Mouse (Mus musculus) stomach, embryonic 15.5 days (tissue): ENCODE results near the gene Stac3. TPM values are rescaled to one million over a fixed set of nuclear protein-coding genes. Genes with fewer than 3 reads are reported as not detected.

Source experiments
- ATAC-seq: fragments of 200-750 bp; cut with Nextera tagmentation; 2 replicates; pipeline ENCODE4 v1.8.0; 2017; ENCODE audit warnings: low read depth, moderate number of reproducible peaks, moderate TSS enrichment; ENCODE audit not compliant: insufficient read depth, low FRiP score
- H3K27ac ChIP-seq: fragments of 300-500 bp; sonication (generic); 2 replicates; pipeline ENCODE4 v1.5.1; 2015; ENCODE audit warnings: mild to moderate bottlenecking, inconsistent platforms
- H3K27me3 ChIP-seq: fragments of 300-500 bp; sonication (generic); replicated peaks from 2 replicates; pipeline ENCODE4 v1.6.1; 2015; ENCODE audit warnings: inconsistent platforms
- H3K36me3 ChIP-seq: fragments of 300-500 bp; sonication (generic); 2 replicates; pipeline ENCODE4 v1.6.1; 2015; ENCODE audit warnings: inconsistent platforms
- H3K4me1 ChIP-seq: fragments of 300-500 bp; sonication (generic); 2 replicates; pipeline ENCODE4 v1.6.1; 2015; ENCODE audit warnings: inconsistent platforms
- H3K4me2 ChIP-seq: fragments of 300-500 bp; sonication (generic); 2 replicates; pipeline ENCODE4 v1.6.1; 2015; ENCODE audit warnings: mild to moderate bottlenecking, inconsistent platforms
- H3K4me3 ChIP-seq: fragments of 300-500 bp; sonication (generic); replicated peaks from 2 replicates; pipeline ENCODE4 v1.5.1; 2015; ENCODE audit warnings: inconsistent platforms
- H3K9ac ChIP-seq: fragments of 300-500 bp; sonication (generic); 2 replicates; pipeline ENCODE4 v1.6.1; 2015; ENCODE audit warnings: inconsistent platforms
- H3K9me3 ChIP-seq: fragments of 300-500 bp; sonication (generic); 2 replicates; pipeline ENCODE4 v1.6.1; 2016; ENCODE audit warnings: inconsistent platforms
- WGBS: fragments of 180-500 bp; shearing (Covaris S2); methylation state at CpG from one replicate; pipeline ENCODE4 v1.1.7; 2015; 5-methylcytosine and 5-hydroxymethylcytosine counted together
- polyA plus RNA-seq: library from polyadenylated mRNA; unstranded; fragments of >200 nt; fragmentation: Nextera tagmentation; extraction: Ambion mirVana; gene quantifications from 2 replicates; pipeline ENCODE4 v1.2.1, GENCODE M21; 2015

Gene Stac3
- polyA plus RNA-seq, 1 experiment from 2014 or later: 0.92 TPM

- no peak overlapping the region for H3K9ac ChIP-seq
- no peaks in the 10 kb centered on the region for H3K4me1 ChIP-seq
- no peak for ATAC-seq
- WGBS: 88% methylated on average over 17 of the region's 17 CpGs
- H3K36me3 ChIP-seq: peaks cover 85% of the 10 kb centered on the region
- no peaks in the 10 kb centered on the region for H3K27me3 ChIP-seq
- no peaks in the 10 kb centered on the region for H3K9me3 ChIP-seq
- no peak overlapping the region for H3K27ac ChIP-seq
- no peak overlapping the region for H3K4me2 ChIP-seq
- H3K4me3 ChIP-seq: no peak overlapping the region
Observed at GRCm38 (mm10) chr10:127549892-127550291, 48.4 kb downstream of the Stac3 start.

- H3K4me3 ChIP-seq: no peak overlapping the region
- H3K9ac ChIP-seq: no peak overlapping the region
- H3K27me3 ChIP-seq: no peaks in the 10 kb centered on the region
- peaks cover 88% of the 10 kb centered on the region for H3K36me3 ChIP-seq
- H3K4me1 ChIP-seq: no peaks in the 10 kb centered on the region
- H3K27ac ChIP-seq: no peak overlapping the region
- no peak overlapping the region for H3K4me2 ChIP-seq
- no peak for ATAC-seq
- 75% methylated on average over 18 of the region's 18 CpGs for WGBS
- no peaks in the 10 kb centered on the region for H3K9me3 ChIP-seq
Observed at GRCm38 (mm10) chr10:127555703-127556102, 54.2 kb downstream of the Stac3 start.

DNA sequence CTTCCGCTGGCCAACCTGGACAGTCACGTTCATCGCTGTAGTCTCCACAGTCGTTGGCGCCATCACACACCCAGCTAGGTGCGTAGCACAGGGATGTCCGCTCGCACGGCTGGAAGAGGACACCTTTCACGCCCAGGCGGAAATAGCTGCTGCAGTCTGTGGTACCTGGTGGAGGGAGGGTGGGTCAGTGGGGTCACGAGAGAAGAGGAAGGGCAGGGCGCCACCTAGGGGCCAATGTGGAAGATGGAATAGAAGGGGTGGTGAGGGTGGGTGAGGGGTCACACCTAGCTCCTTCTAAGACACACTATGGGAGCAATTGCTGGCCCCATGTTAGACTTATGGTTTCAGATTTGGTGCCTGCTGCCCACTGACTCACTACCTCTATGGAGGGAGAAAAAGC is 55.9 kb downstream of the Stac3 start:
- Histone ChIP-seq H3K4me2 (no peak overlapping the region), H3K27me3 (no peaks in the 10 kb centered on the region), H3K9ac (no peak overlapping the region), H3K4me1 (no peaks in the 10 kb centered on the region), H3K36me3 (peaks cover 72% of the 10 kb centered on the region), H3K9me3 (no peaks in the 10 kb centered on the region), H3K27ac (no peak overlapping the region), H3K4me3 (no peak overlapping the region)
- WGBS: 86% methylated on average over 13 of the region's 13 CpGs
- no peak for ATAC-seq

Other genes with a start within 250 kb of the Stac3 start
- 5.6 and 6.2 TPM in 2 replicates for gene Kif5a, start 238.3 kb upstream of the Stac3 start, polyA plus RNA-seq
- 161 and 169 TPM in 2 replicates for gene Dctn2, start 235.3 kb upstream of the Stac3 start, polyA plus RNA-seq
- 18.6 and 19.4 TPM in 2 replicates for gene Mbd6, start 212.7 kb upstream of the Stac3 start, polyA plus RNA-seq
- 109 and 110 TPM in 2 replicates for gene Mars, start 189.9 kb upstream of the Stac3 start, polyA plus RNA-seq
- gene Arhgap9, start 179.7 kb upstream of the Stac3 start, polyA plus RNA-seq: 5.6 and 6.3 TPM in 2 replicates
- 9.1 and 10.1 TPM in 2 replicates for gene Gli1, start 159.7 kb upstream of the Stac3 start, polyA plus RNA-seq
- gene Inhbe, start 147.3 kb upstream of the Stac3 start, polyA plus RNA-seq: 0.05 TPM in 1 of 2 replicates, not detected in the other
- 0.27 TPM in 2 replicates for gene Inhbc, start 131.3 kb upstream of the Stac3 start, polyA plus RNA-seq
- 26.5 and 34.1 TPM in 2 replicates for gene R3hdm2, start 121.4 kb upstream of the Stac3 start, polyA plus RNA-seq
- 92.8 and 117 TPM in 2 replicates for gene Ndufa4l2, start 13.3 kb downstream of the Stac3 start, polyA plus RNA-seq
- gene Shmt2, start 20.8 kb downstream of the Stac3 start, polyA plus RNA-seq: 142 and 144 TPM in 2 replicates
- gene Nxph4, start 32.9 kb downstream of the Stac3 start, polyA plus RNA-seq: 5.0 and 5.4 TPM in 2 replicates
- gene Lrp1, start 119.5 kb downstream of the Stac3 start, polyA plus RNA-seq: 77.0 and 87.0 TPM in 2 replicates
- gene Stat6, start 141.3 kb downstream of the Stac3 start, polyA plus RNA-seq: 35.0 and 37.1 TPM in 2 replicates
- gene Nemp1, start 165.2 kb downstream of the Stac3 start, polyA plus RNA-seq: 7.8 and 8.6 TPM in 2 replicates
- 10.8 and 13.3 TPM in 2 replicates for gene Nab2, start 166.9 kb downstream of the Stac3 start, polyA plus RNA-seq
- 15.3 and 17.1 TPM in 2 replicates for gene Myo1a, start 203.5 kb downstream of the Stac3 start, polyA plus RNA-seq
- gene Tac2, start 222.8 kb downstream of the Stac3 start, polyA plus RNA-seq: 2.7 and 4.4 TPM in 2 replicates
- gene Zbtb39, start 237.9 kb downstream of the Stac3 start, polyA plus RNA-seq: 2.5 and 3.0 TPM in 2 replicates